Mouse (Mus musculus): ENCODE measurements around the gene Itpr2. TPM values are rescaled to one million over a fixed set of nuclear protein-coding genes. Genes with fewer than 3 reads are reported as not detected.

Gene Itpr2
- total and polyA plus RNA-seq, 3 experiments: 2.3 to 46.0 (median 37.6) TPM

- DNase-seq (ENCODE audit: low spot score): no peak
- ATAC-seq (ENCODE audit: extremely low read depth, insufficient number of reproducible peaks, low FRiP score, poor library complexity, severe bottlenecking): no peak
- Histone ChIP-seq H3K36me3 (replicated peaks) (no peaks in the 10 kb centered on the region), H3K9me3 (replicated peaks) (no peaks in the 10 kb centered on the region), H3K4me1 (ENCODE audit: insufficient read depth, low read depth, low read length) (no peaks in the 10 kb centered on the region), H3K27me3 (ENCODE audit: insufficient read depth, low read length) (no peaks in the 10 kb centered on the region), H3K4me3 (ENCODE audit: low read depth, low read length) (no peak overlapping the region)
- TF ChIP-seq GATA2 (IDR thresholded peaks at IDR 0.05; ENCODE audit: borderline replicate concordance, low read depth, low read length) (no peak), TAL1 (conservative IDR thresholded peaks at IDR 0.05; ENCODE audit: low read depth, low read length) (no peak), POLR2AphosphoS5 (IDR thresholded peaks at IDR 0.05; ENCODE audit: insufficient replicate concordance, low read depth, low read length) (no peak), GATA1 (IDR thresholded peaks at IDR 0.05; ENCODE audit: borderline replicate concordance, low read length) (no peak), CTCF (IDR thresholded peaks at IDR 0.05; ENCODE audit: low read depth, low read length) (no peak)
These were observed 297.6 kb downstream of the Itpr2 start for GRCm38 (mm10) chr6:146204470-146204869.

GRCm38 (mm10) chr6:146197868-146198379, 304.1 kb downstream of the Itpr2 start:
- Histone ChIP-seq H3K4me3 (ENCODE audit: low read depth, low read length) (no peak overlapping the region), H3K27me3 (ENCODE audit: insufficient read depth, low read length) (no peaks in the 10 kb centered on the region), H3K9me3 (replicated peaks) (no peaks in the 10 kb centered on the region), H3K36me3 (replicated peaks) (peaks cover 17% of the 10 kb centered on the region), H3K4me1 (ENCODE audit: insufficient read depth, low read depth, low read length) (no peaks in the 10 kb centered on the region)
- no peak for TF ChIP-seq CTCF (IDR thresholded peaks at IDR 0.05; ENCODE audit: low read depth, low read length)
- ATAC-seq (ENCODE audit: extremely low read depth, insufficient number of reproducible peaks, low FRiP score, poor library complexity, severe bottlenecking) (no peak), DNase-seq (ENCODE audit: low spot score) (no peak)

GRCm38 (mm10) chr6:146196701-146197100, 305.3 kb downstream of the Itpr2 start:
- peaks cover 23% of the 10 kb centered on the region for H3K36me3 ChIP-seq (replicated peaks)
- no peaks in the 10 kb centered on the region for H3K27me3 ChIP-seq (ENCODE audit: insufficient read depth, low read length)
- no peaks in the 10 kb centered on the region for H3K9me3 ChIP-seq (replicated peaks)
- TF ChIP-seq POLR2AphosphoS5 (IDR thresholded peaks at IDR 0.05; ENCODE audit: insufficient replicate concordance, low read depth, low read length) (no peak), GATA2 (IDR thresholded peaks at IDR 0.05; ENCODE audit: borderline replicate concordance, low read depth, low read length) (no peak), TAL1 (conservative IDR thresholded peaks at IDR 0.05; ENCODE audit: low read depth, low read length) (no peak), GATA1 (IDR thresholded peaks at IDR 0.05; ENCODE audit: borderline replicate concordance, low read length) (no peak), CTCF (IDR thresholded peaks at IDR 0.05; ENCODE audit: low read depth, low read length) (no peak)
- no peak for ATAC-seq (ENCODE audit: extremely low read depth, insufficient number of reproducible peaks, low FRiP score, poor library complexity, severe bottlenecking)
- no peaks in the 10 kb centered on the region for H3K4me1 ChIP-seq (ENCODE audit: insufficient read depth, low read depth, low read length)
- DNase-seq (ENCODE audit: low spot score): no peak
- no peak overlapping the region for H3K4me3 ChIP-seq (ENCODE audit: low read depth, low read length)

- H3K9me3 ChIP-seq (replicated peaks): no peaks in the 10 kb centered on the region
- no peak for DNase-seq (ENCODE audit: low spot score)
- H3K36me3 ChIP-seq (replicated peaks): peaks cover 23% of the 10 kb centered on the region
- no peak overlapping the region for H3K4me3 ChIP-seq (ENCODE audit: low read depth, low read length)
- ATAC-seq (ENCODE audit: extremely low read depth, insufficient number of reproducible peaks, low FRiP score, poor library complexity, severe bottlenecking): no peak
- H3K4me1 ChIP-seq (ENCODE audit: insufficient read depth, low read depth, low read length): no peaks in the 10 kb centered on the region
- TF ChIP-seq TAL1 (conservative IDR thresholded peaks at IDR 0.05; ENCODE audit: low read depth, low read length) (no peak), POLR2AphosphoS5 (IDR thresholded peaks at IDR 0.05; ENCODE audit: insufficient replicate concordance, low read depth, low read length) (no peak), GATA2 (IDR thresholded peaks at IDR 0.05; ENCODE audit: borderline replicate concordance, low read depth, low read length) (no peak), CTCF (IDR thresholded peaks at IDR 0.05; ENCODE audit: low read depth, low read length) (no peak)
- H3K27me3 ChIP-seq (ENCODE audit: insufficient read depth, low read length): no peaks in the 10 kb centered on the region
These were observed 306.1 kb downstream of the Itpr2 start for GRCm38 (mm10) chr6:146195854-146196457.

- H3K36me3 ChIP-seq (replicated peaks): peaks cover 26% of the 10 kb centered on the region
These were observed 310.1 kb downstream of the Itpr2 start for GRCm38 (mm10) chr6:146191931-146192330.

GRCm38 (mm10) chr6:146190006-146190405, 312.0 kb downstream of the Itpr2 start:
- no peak for TF ChIP-seq GATA2 (IDR thresholded peaks at IDR 0.05; ENCODE audit: borderline replicate concordance, low read depth, low read length)
- TF ChIP-seq TAL1 (conservative IDR thresholded peaks at IDR 0.05; ENCODE audit: low read depth, low read length): no peak
- TF ChIP-seq GATA1 (IDR thresholded peaks at IDR 0.05; ENCODE audit: borderline replicate concordance, low read length): no peak
- TF ChIP-seq POLR2AphosphoS5 (IDR thresholded peaks at IDR 0.05; ENCODE audit: insufficient replicate concordance, low read depth, low read length): no peak
- TF ChIP-seq CTCF (IDR thresholded peaks at IDR 0.05; ENCODE audit: low read depth, low read length): no peak
- no peak for ATAC-seq (ENCODE audit: extremely low read depth, insufficient number of reproducible peaks, low FRiP score, poor library complexity, severe bottlenecking)

More at GRCm38 (mm10) chr6:146191931-146192330, 310.1 kb downstream of the Itpr2 start:
- Histone ChIP-seq H3K4me3 (ENCODE audit: low read depth, low read length) (no peak overlapping the region), H3K4me1 (ENCODE audit: insufficient read depth, low read depth, low read length) (no peaks in the 10 kb centered on the region), H3K9me3 (replicated peaks) (no peaks in the 10 kb centered on the region), H3K27me3 (ENCODE audit: insufficient read depth, low read length) (no peaks in the 10 kb centered on the region)
- no peak for DNase-seq (ENCODE audit: low spot score)
- no peak for ATAC-seq (ENCODE audit: extremely low read depth, insufficient number of reproducible peaks, low FRiP score, poor library complexity, severe bottlenecking)
- TF ChIP-seq POLR2AphosphoS5 (IDR thresholded peaks at IDR 0.05; ENCODE audit: insufficient replicate concordance, low read depth, low read length) (no peak), GATA2 (IDR thresholded peaks at IDR 0.05; ENCODE audit: borderline replicate concordance, low read depth, low read length) (no peak), TAL1 (conservative IDR thresholded peaks at IDR 0.05; ENCODE audit: low read depth, low read length) (no peak), CTCF (IDR thresholded peaks at IDR 0.05; ENCODE audit: low read depth, low read length) (no peak), GATA1 (IDR thresholded peaks at IDR 0.05; ENCODE audit: borderline replicate concordance, low read length) (no peak)

More at GRCm38 (mm10) chr6:146190006-146190405, 312.0 kb downstream of the Itpr2 start:
- no peaks in the 10 kb centered on the region for H3K9me3 ChIP-seq (replicated peaks)
- no peak overlapping the region for H3K4me3 ChIP-seq (ENCODE audit: low read depth, low read length)
- H3K4me1 ChIP-seq (ENCODE audit: insufficient read depth, low read depth, low read length): no peaks in the 10 kb centered on the region
- no peaks in the 10 kb centered on the region for H3K27me3 ChIP-seq (ENCODE audit: insufficient read depth, low read length)
- H3K36me3 ChIP-seq (replicated peaks): peaks cover 33% of the 10 kb centered on the region
- DNase-seq (ENCODE audit: low spot score): no peak

Measured in G1E (cell line).